In genomic region chr6:100498861-100499271, GRCm38 (mm10) we compare ENCODE assay signal across 16 mouse cellular contexts.
DNase-seq lines count a peak whose midpoint lies in the region; ATAC-seq and TF ChIP-seq lines count a peak whose summit lies in the region.
"Had no signal": no experiment of that assay in that cellular context is flagged by ENCODE, and none has a peak within 500 bp of the region (broad histone marks: within the 10 kb centered on the region; RNA-seq: fewer than 3 reads in every experiment).

No protein-coding gene starts in this region.

- intact Hi-C loops in gastrocnemius, postnatal 14 days (cut with DNase I; ENCODE audit: low total_unique reads) = no loop called here

- ATAC-seq in hindbrain, postnatal 0 days = no peak
- ATAC-seq in liver, postnatal 0 days = no peak

- no peaks in the 10 kb centered on the region for H3K9me3 ChIP-seq in hindbrain, postnatal 0 days (ENCODE audit: low read length)
- H3K9me3 ChIP-seq in hindbrain, embryonic 10.5 days = no peaks in the 10 kb centered on the region
- H3K9me3 ChIP-seq in E14TG2a.4 (ENCODE audit: low read length) = 0 out of 2 replicates have a peak, but pooled peaks cover 3% of the 10 kb centered on the region
- H3K9me3 ChIP-seq in liver, postnatal 0 days (ENCODE audit: low read length) = no peaks in the 10 kb centered on the region
- H3K9me3 ChIP-seq: hindbrain, embryonic 12.5 days had no signal

- DNase-seq in hindbrain, postnatal 0 days (ENCODE audit: low spot score) = peak; percentile 26
- DNase-seq in hindbrain, embryonic 10.5 days (ENCODE audit: low spot score) = no peak
- peak; percentile 89 for DNase-seq in R1 (ENCODE audit: low read depth, low spot score)
- DNase-seq in embryo, embryonic 10.5 days (ENCODE audit: low spot score) = peak; percentile 42
- no peak for DNase-seq in liver, postnatal 0 days
- DNase-seq in urinary bladder, postnatal 4 days (ENCODE audit: low spot score in 2 of 2) = no peak
- DNase-seq in gastrocnemius, postnatal 14 days = no peak
- DNase-seq: gastrocnemius, postnatal 10 days; kidney, adult 18-20 months; kidney, postnatal 4 days; layer of hippocampus, postnatal 36 days; thymus, adult 18-20 months had no signal

- no peaks in the 10 kb centered on the region for H3K36me3 ChIP-seq in hindbrain, postnatal 0 days (ENCODE audit: insufficient read depth, low read length)
- H3K36me3 ChIP-seq in hindbrain, embryonic 10.5 days = no peaks in the 10 kb centered on the region
- H3K36me3 ChIP-seq in E14TG2a.4 (ENCODE audit: insufficient read depth, low read length) = no peaks in the 10 kb centered on the region
- H3K36me3 ChIP-seq in liver, postnatal 0 days (replicated peaks; ENCODE audit: insufficient read depth, low read length) = no peaks in the 10 kb centered on the region
- H3K36me3 ChIP-seq: hindbrain, embryonic 12.5 days had no signal

- no peak overlapping the region for H3K27ac ChIP-seq in hindbrain, postnatal 0 days
- no peak overlapping the region for H3K27ac ChIP-seq in hindbrain, embryonic 10.5 days
- no peak overlapping the region for H3K27ac ChIP-seq in liver, postnatal 0 days (ENCODE audit: low read depth)
- H3K27ac ChIP-seq: hindbrain, embryonic 12.5 days; liver, embryonic 14.5 days had no signal

- no peak overlapping the region for H3K4me2 ChIP-seq in hindbrain, postnatal 0 days (ENCODE audit: low read depth, low read length)
- H3K4me2 ChIP-seq in liver, postnatal 0 days (ENCODE audit: low read depth, low read length) = no peak overlapping the region
- H3K4me2 ChIP-seq: heart, embryonic 11.5 days; hindbrain, embryonic 12.5 days had no signal

- H3K27me3 ChIP-seq in hindbrain, postnatal 0 days (ENCODE audit: insufficient read depth, low read length) = peaks cover 5% of the 10 kb centered on the region; the same call in 1 of the 2 replicates
- H3K27me3 ChIP-seq in hindbrain, embryonic 10.5 days (ENCODE audit: insufficient read depth, poor library complexity, severe bottlenecking) = peaks cover 79% of the 10 kb centered on the region
- H3K27me3 ChIP-seq in E14TG2a.4 (ENCODE audit: insufficient read depth, low read length) = no peaks in the 10 kb centered on the region
- no peaks in the 10 kb centered on the region for H3K27me3 ChIP-seq in liver, postnatal 0 days (ENCODE audit: insufficient read depth, low read length)

- WGBS in hindbrain, postnatal 0 days = 29% methylated on average over 4 of the region's 4 CpGs
- 28% methylated on average over 4 of the region's 4 CpGs for WGBS in hindbrain, embryonic 10.5 days
- 63% methylated on average over 4 of the region's 4 CpGs for whole genome bisulfite sequencing in liver, postnatal 0 days (ENCODE audit: insufficient replicate concordance)

- TF ChIP-seq EP300 in liver, postnatal 0 days (IDR thresholded peaks at IDR 0.05; ENCODE audit: low read depth) = no peak

- peaks cover 12% of the 10 kb centered on the region for H3K4me1 ChIP-seq in hindbrain, postnatal 0 days (ENCODE audit: insufficient read depth, low read length)
- peaks cover 58% of the 10 kb centered on the region for H3K4me1 ChIP-seq in hindbrain, embryonic 10.5 days (replicated peaks)
- H3K4me1 ChIP-seq in E14TG2a.4 (replicated peaks; ENCODE audit: low read depth, low read length) = peaks cover 78% of the 10 kb centered on the region
- H3K4me1 ChIP-seq in liver, postnatal 0 days (ENCODE audit: insufficient read depth) = peaks cover 3% of the 10 kb centered on the region; the same call in 1 of the 2 replicates

- H3K4me3 ChIP-seq in hindbrain, postnatal 0 days (ENCODE audit: low read length) = no peak overlapping the region
- H3K4me3 ChIP-seq in hindbrain, embryonic 10.5 days = no peak overlapping the region
- peak overlapping the region; percentile 13; the same call in 1 of the 2 replicates for H3K4me3 ChIP-seq in E14TG2a.4 (replicated peaks; ENCODE audit: low read length)
- no peak overlapping the region for H3K4me3 ChIP-seq in liver, postnatal 0 days (ENCODE audit: low read depth, low read length)
- H3K4me3 ChIP-seq: hindbrain, embryonic 12.5 days had no signal

- TF ChIP-seq CTCF in hindbrain, postnatal 0 days (IDR thresholded peaks at IDR 0.05; ENCODE audit: low read depth) = no peak
- no peak for TF ChIP-seq CTCF in E14TG2a.4 (conservative IDR thresholded peaks at IDR 0.05; ENCODE audit: low read length)
- no peak for TF ChIP-seq CTCF in liver, postnatal 0 days (IDR thresholded peaks at IDR 0.05; ENCODE audit: low read depth)

- H3K9ac ChIP-seq in hindbrain, postnatal 0 days (replicated peaks; ENCODE audit: low read length) = no peak overlapping the region
- H3K9ac ChIP-seq in liver, postnatal 0 days (replicated peaks) = no peak overlapping the region
- H3K9ac ChIP-seq: hindbrain, embryonic 12.5 days; liver, embryonic 14.5 days had no signal

Comparison
In these comparisons a context has a peak if more than half of its experiments do, and no peak if none do; other contexts are left out.
1. DNase-seq: peak in hindbrain, postnatal 0 days (single experiment), R1 (single experiment) and embryo, embryonic 10.5 days (single experiment); none in hindbrain, embryonic 10.5 days (single experiment), liver, postnatal 0 days (single experiment), urinary bladder, postnatal 4 days (0 of 2) and gastrocnemius, postnatal 14 days (single experiment).